18 mouse cellular contexts compared by ENCODE assay signal in the genomic region with DNA sequence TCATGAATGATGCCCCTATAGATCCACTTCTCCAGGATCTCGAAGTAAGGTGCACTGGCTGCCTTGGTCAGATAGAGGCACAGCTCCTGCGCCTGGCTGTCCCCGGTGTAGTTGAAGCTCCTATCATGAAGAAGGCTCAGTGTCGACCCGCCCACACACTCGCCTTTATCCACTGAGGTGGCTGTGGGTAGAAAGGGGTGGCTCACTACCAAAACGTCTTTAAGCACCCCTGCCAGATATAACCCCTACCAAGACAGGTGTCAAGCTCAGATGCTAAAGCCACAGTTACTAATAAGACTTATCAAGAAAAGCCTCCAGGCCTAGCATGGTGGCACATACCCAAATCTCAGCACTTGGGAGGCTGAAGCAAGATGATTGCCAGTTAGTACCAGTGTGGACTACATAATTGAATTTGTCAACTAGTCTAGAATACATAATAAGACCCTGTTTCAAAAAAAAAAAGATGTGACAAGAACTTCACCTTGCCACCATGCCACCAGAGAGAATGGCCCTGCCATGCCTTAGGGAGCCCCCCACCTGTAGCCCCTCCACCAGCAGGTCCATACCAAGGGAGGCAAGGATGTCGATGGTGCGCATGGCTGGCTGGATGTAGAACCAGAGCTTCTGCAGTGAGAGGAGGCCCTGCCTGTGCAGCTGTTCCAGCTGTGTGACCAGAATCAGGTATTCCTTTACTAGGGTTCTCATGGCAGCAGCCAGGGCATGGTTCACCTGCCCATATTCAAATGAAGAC. TPM values are rescaled to one million over a fixed set of nuclear protein-coding genes. Genes with fewer than 3 reads are reported as not detected.
"Had no signal": no experiment of that assay in that cellular context is flagged by ENCODE, and none has a peak within 500 bp of the region (broad histone marks: within the 10 kb centered on the region; RNA-seq: fewer than 3 reads in every experiment).

No protein-coding gene starts in this region.

- H3K4me1 ChIP-seq: kidney, embryonic 15.5 days; limb, embryonic 15.5 days; liver, embryonic 12.5 days; midbrain, embryonic 10.5 days; midbrain, embryonic 15.5 days had no signal

- DNase-seq: kidney, adult 2 months; kidney, postnatal 14 days; layer of hippocampus, adult 9-11 months; layer of hippocampus, postnatal 36 days; lung, adult 18-20 months; right cerebral cortex, adult 18-20 months; thymus, adult 18-20 months; thymus, postnatal 36 days had no signal

- H3K27ac ChIP-seq: kidney, embryonic 15.5 days; limb, embryonic 15.5 days; liver, embryonic 12.5 days; midbrain, embryonic 10.5 days; midbrain, embryonic 15.5 days had no signal

- H3K9me3 ChIP-seq: kidney, embryonic 15.5 days; limb, embryonic 15.5 days; midbrain, embryonic 15.5 days had no signal

- H3K4me3 ChIP-seq: kidney, embryonic 15.5 days; limb, embryonic 15.5 days; liver, embryonic 12.5 days; midbrain, embryonic 10.5 days; midbrain, embryonic 15.5 days had no signal

- H3K27me3 ChIP-seq: kidney, embryonic 15.5 days; limb, embryonic 15.5 days; liver, embryonic 12.5 days; midbrain, embryonic 15.5 days had no signal

RNA-seq across cellular contexts. Expression of a gene that starts 28.5 kb away (rescaled TPM):
- polyA plus RNA-seq: intestine, embryonic 16.5 days; large intestine, adult 2 months; liver, embryonic 12.5 days had no signal

RNA-seq across cellular contexts. Expression of a gene that starts 41.9 kb away (rescaled TPM):
- polyA plus RNA-seq: intestine, embryonic 16.5 days; kidney, adult 2 months; kidney, embryonic 15.5 days; large intestine, adult 2 months; limb, embryonic 11.5 days; limb, embryonic 15.5 days; liver, embryonic 12.5 days; lung, embryonic 16.5 days; spleen, adult 2 months had no signal
